Mouse (Mus musculus): ENCODE results near the gene Bcl11a.

GRCm38 (mm10) chr11:24074634-24075104, 3.2 kb upstream of the Bcl11a start, which contains the start of gene A830031A19Rik:
- TF ChIP-seq CTCF (IDR thresholded peaks at IDR 0.05; ENCODE audit: insufficient read depth, low read depth, low read length) (no peak), POLR2A (IDR thresholded peaks at IDR 0.05; ENCODE audit: insufficient read depth, low read depth, low read length) (no peak)
